Mouse (Mus musculus) testis, adult 2 months (tissue): ENCODE results near the gene Sp7.
A peak's percentile ranks its signal among the peaks of the same experiment; 100 is the strongest.

Experiments
- CTCF ChIP-seq: fragments of 200-500 bp; IDR thresholded peaks from 2 replicates; pipeline ENCODE4 v1.5.1; 2012; ENCODE audit warnings: low read depth, mild to moderate bottlenecking, inconsistent platforms, low read length, moderate library complexity; ENCODE audit not compliant: control insufficient read depth, insufficient read depth, insufficient replicate concordance
- POLR2A ChIP-seq: fragments of 200-500 bp; IDR thresholded peaks from 2 replicates; pipeline ENCODE4 v1.6.1; 2012; ENCODE audit warnings: low read depth, mild to moderate bottlenecking, inconsistent platforms, low read length, moderate library complexity; ENCODE audit not compliant: control insufficient read depth

DNA sequence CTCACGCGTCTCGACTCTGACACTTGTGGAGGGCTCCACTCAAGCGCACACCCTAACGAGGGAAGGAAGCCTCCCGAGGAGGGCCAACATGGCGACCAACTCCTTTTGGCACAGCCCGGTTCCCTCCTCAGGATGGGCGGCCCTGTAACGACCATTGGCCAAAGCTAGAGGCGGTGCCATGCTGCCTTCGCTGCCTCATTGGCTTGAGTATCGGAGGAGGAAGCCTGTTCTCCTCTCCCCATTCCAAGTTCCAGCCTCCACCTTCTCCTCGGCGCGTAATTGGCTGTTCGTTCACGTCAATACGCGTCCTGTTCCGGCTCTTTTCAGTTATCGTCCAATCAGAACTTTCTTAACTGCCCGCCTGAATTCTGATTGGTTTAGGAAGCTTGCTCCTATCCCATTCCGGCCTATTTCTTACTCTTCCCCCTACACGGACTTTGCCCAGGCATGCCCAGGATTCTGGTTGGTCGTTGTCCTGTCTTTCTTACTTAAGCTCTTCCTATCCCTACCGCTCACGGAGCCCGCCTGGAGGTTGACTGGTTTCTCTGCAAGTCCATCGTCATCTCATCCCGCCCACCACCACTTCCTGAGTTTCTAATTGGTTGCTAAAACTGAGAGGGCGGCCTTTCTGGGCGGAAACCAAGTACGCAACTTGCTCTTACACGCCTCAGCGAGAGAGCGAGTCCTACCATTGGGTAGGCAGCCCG lies 38.7 kb upstream of the Sp7 start, which contains the start of gene Sp1:
- TF ChIP-seq POLR2A (peak; percentile 99), CTCF (no peak)
